Mouse (Mus musculus) small intestine, adult 2 months (tissue): ENCODE results near the gene Usp8. TPM values are rescaled to one million over a fixed set of nuclear protein-coding genes. Genes with fewer than 3 reads are reported as not detected.

ENCODE experiments used
- H3K27ac ChIP-seq: fragments of 200-500 bp; 2 replicates; pipeline ENCODE4 v1.5.1; 2012; ENCODE audit warnings: low read depth, low read length, control low read depth, inconsistent platforms; ENCODE audit not compliant: insufficient read depth
- H3K27me3 ChIP-seq: fragments of 200-500 bp; 2 replicates; pipeline ENCODE4 v1.6.1; 2012; ENCODE audit warnings: mild to moderate bottlenecking, moderate library complexity, low read length, inconsistent platforms; ENCODE audit not compliant: control insufficient read depth, insufficient read depth
- H3K36me3 ChIP-seq: fragments of 200-500 bp; 2 replicates; pipeline ENCODE4 v1.6.1; 2012; ENCODE audit warnings: mild to moderate bottlenecking, low read length, control low read depth, inconsistent platforms; ENCODE audit not compliant: control insufficient read depth, insufficient read depth
- H3K4me1 ChIP-seq: fragments of 200-500 bp; 2 replicates; pipeline ENCODE4 v1.6.1; 2012; ENCODE audit warnings: low read length, inconsistent platforms, mixed read lengths; ENCODE audit not compliant: control insufficient read depth, insufficient read depth, insufficient read length
- H3K4me3 ChIP-seq: fragments of 200-500 bp; 2 replicates; pipeline ENCODE4 v1.5.1; 2012; ENCODE audit warnings: low read depth, mild to moderate bottlenecking, control low read depth, inconsistent platforms, low read length, moderate library complexity
- CTCF ChIP-seq: fragments of 200-500 bp; IDR thresholded peaks from 2 replicates; pipeline ENCODE4 v1.5.1; 2012; ENCODE audit warnings: low read depth, mild to moderate bottlenecking, control low read depth, inconsistent platforms, low read length, moderate library complexity, mixed read lengths; ENCODE audit not compliant: insufficient replicate concordance, insufficient read length; ENCODE audit errors: extremely low read depth
- POLR2A ChIP-seq: fragments of 200-500 bp; IDR thresholded peaks from 2 replicates; pipeline ENCODE4 v1.6.1; 2012; ENCODE audit warnings: low read depth, mild to moderate bottlenecking, control low read depth, inconsistent platforms, low read length, moderate library complexity
- WGBS: fragments of 180-500 bp; shearing (Covaris S2); methylation state at CpG from one replicate; pipeline ENCODE4 v1.1.7; 2018; 5-methylcytosine and 5-hydroxymethylcytosine counted together
- polyA plus RNA-seq: library from polyadenylated mRNA; depleted of rRNA; stranded (reverse); fragments of >200 nt; gene quantifications from 2 replicates; pipeline ENCODE4 v1.2.3, GENCODE M21; 2012; rRNA removed

Usp8 gene
- polyA plus RNA-seq, result 3.6 and 7.5 TPM in 2 replicates

GRCm38 (mm10) chr2:126706759-126707437 is at the start of gene Usp8:
TSS of gene Usp8 (plus strand) at chr2:126707328.
- Histone ChIP-seq H3K4me3 (peak within 1 kb of the TSS; percentile 86), H3K27me3 (no peaks in the 10 kb centered on the region), H3K27ac (peak within 1 kb of the TSS; percentile 77), H3K4me1 (0 out of 2 replicates have a peak, but pooled peaks cover 1% of the 10 kb centered on the region), H3K36me3 (no peaks in the 10 kb centered on the region)
- TF ChIP-seq CTCF (no peak), POLR2A (peak; percentile 77)
- 2% methylated on average over 47 of the region's 47 CpGs for WGBS

DNA sequence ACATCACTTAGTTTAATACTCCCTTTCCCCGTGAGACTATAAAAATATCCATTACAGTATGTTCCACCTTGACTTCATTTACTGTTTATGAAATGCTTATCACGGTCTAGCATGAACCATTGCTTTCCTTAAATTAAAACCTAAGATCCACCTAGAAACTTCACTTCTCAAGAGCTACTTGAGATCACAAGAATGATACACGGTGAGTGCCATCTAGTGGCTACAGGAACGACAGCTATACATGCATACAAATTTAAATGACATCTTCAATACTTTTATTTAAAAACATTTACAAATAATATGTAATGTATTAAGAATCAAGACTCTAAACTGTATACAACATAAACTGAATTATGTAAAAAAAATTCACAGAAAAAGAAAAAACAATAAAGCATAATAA is 43.6 kb upstream of the Usp8 start:
- TF ChIP-seq POLR2A (no peak), CTCF (no peak)
- Histone ChIP-seq H3K4me1 (peaks cover 6% of the 10 kb centered on the region; the same call in 1 of the 2 replicates), H3K27me3 (no peaks in the 10 kb centered on the region), H3K36me3 (peaks cover 2% of the 10 kb centered on the region), H3K4me3 (no peak overlapping the region), H3K27ac (no peak overlapping the region)
- 32% methylated on average over 4 of the region's 4 CpGs for WGBS

DNA sequence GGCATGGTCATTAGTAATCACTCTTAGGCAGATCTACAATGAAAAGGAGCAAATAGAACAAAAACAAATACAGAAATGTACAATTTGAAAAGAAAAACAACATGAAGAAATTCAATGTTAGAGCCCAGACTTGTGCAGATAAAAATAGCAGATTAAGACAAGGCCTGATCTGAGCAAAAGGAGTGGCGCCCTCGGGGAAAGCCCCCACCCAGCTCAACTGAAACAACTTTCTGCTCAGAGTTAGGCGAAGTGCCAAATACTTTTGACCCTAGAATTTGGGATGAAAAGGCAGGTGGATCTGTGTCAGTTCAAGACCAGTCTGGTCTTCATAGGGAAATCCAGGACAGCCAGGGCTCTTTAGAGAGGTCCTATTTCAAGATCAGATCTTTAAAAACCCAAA is 41.1 kb upstream of the Usp8 start:
- WGBS, result 70% methylated on average over 3 of the region's 3 CpGs
- TF ChIP-seq CTCF (no peak), POLR2A (no peak)
- H3K27me3 ChIP-seq, result no peaks in the 10 kb centered on the region

GRCm38 (mm10) chr2:126668621-126669252 is 38.4 kb upstream of the Usp8 start:
- H3K4me3 ChIP-seq, result peak overlapping the region; percentile 9; the same call in 1 of the 2 replicates
- 32% methylated on average over 5 of the region's 5 CpGs for WGBS
- no peaks in the 10 kb centered on the region for H3K27me3 ChIP-seq
- TF ChIP-seq POLR2A, result no peak
- TF ChIP-seq CTCF, result no peak
- H3K27ac ChIP-seq, result peak overlapping the region; percentile 98
- peaks cover 2% of the 10 kb centered on the region for H3K36me3 ChIP-seq
- H3K4me1 ChIP-seq, result peaks cover 10% of the 10 kb centered on the region; the same call in 1 of the 2 replicates

More for the DNA sequence above, 41.1 kb upstream of the Usp8 start:
- Histone ChIP-seq H3K4me1 (peaks cover 10% of the 10 kb centered on the region; the same call in 1 of the 2 replicates), H3K36me3 (peaks cover 2% of the 10 kb centered on the region), H3K27ac (no peak overlapping the region), H3K4me3 (no peak overlapping the region)

GRCm38 (mm10) chr2:126673317-126674242 is 33.5 kb upstream of the Usp8 start:
- Histone ChIP-seq H3K27me3 (no peaks in the 10 kb centered on the region), H3K4me3 (peak overlapping the region; percentile 20; the same call in 1 of the 2 replicates), H3K27ac (peak overlapping the region; percentile 97; the same call in 1 of the 2 replicates), H3K36me3 (no peaks in the 10 kb centered on the region), H3K4me1 (peaks cover 2% of the 10 kb centered on the region; the same call in 1 of the 2 replicates)
- 19% methylated on average over 13 of the region's 13 CpGs for whole genome bisulfite sequencing
- TF ChIP-seq CTCF (no peak), POLR2A (no peak)

GRCm38 (mm10) chr2:126674441-126675168 is 32.5 kb upstream of the Usp8 start:
- Histone ChIP-seq H3K36me3 (no peaks in the 10 kb centered on the region), H3K4me1 (no peaks in the 10 kb centered on the region; the same call in 1 of the 2 replicates), H3K27ac (peak overlapping the region; percentile 97), H3K27me3 (no peaks in the 10 kb centered on the region), H3K4me3 (peak overlapping the region; percentile 97)
- no peak for TF ChIP-seq CTCF
- peak; percentile 41; the same call in 1 of the 2 replicates for TF ChIP-seq POLR2A
- under 1% methylated on average over 76 of the region's 77 CpGs for WGBS
